Mouse (Mus musculus): Measurements from ENCODE around the gene Il23r. TPM values are rescaled to one million over a fixed set of nuclear protein-coding genes. Genes with fewer than 3 reads are reported as not detected.

Gene Il23r
- polyA plus RNA-seq, 1 experiment from 2014 or later: not detected

- Histone ChIP-seq H3K9ac (replicated peaks) (no peak overlapping the region), H3K9me3 (ENCODE audit: low read length) (no peaks in the 10 kb centered on the region), H3K4me1 (ENCODE audit: insufficient read depth) (no peaks in the 10 kb centered on the region), H3K4me3 (ENCODE audit: low read depth, low read length) (no peak overlapping the region), H3K27me3 (ENCODE audit: insufficient read depth, low read length) (no peaks in the 10 kb centered on the region), H3K4me2 (ENCODE audit: low read depth, low read length) (no peak overlapping the region), H3K27ac (ENCODE audit: low read depth) (no peak overlapping the region), H3K36me3 (replicated peaks; ENCODE audit: insufficient read depth, low read length) (no peaks in the 10 kb centered on the region)
- no peak for ATAC-seq
- DNase-seq: no peak
- TF ChIP-seq CTCF (IDR thresholded peaks at IDR 0.05; ENCODE audit: low read depth): no peak
- no peak for TF ChIP-seq EP300 (IDR thresholded peaks at IDR 0.05; ENCODE audit: low read depth)
- 51% methylated on average over 5 of the region's 5 CpGs for WGBS (ENCODE audit: insufficient replicate concordance)
Measured at GRCm38 (mm10) chr6:67415276-67415675, 76.4 kb downstream of the Il23r start.

GRCm38 (mm10) chr6:67413378-67413777 lies 78.3 kb downstream of the Il23r start:
- Histone ChIP-seq H3K27ac (ENCODE audit: low read depth) (no peak overlapping the region), H3K4me2 (ENCODE audit: low read depth, low read length) (no peak overlapping the region), H3K4me1 (ENCODE audit: insufficient read depth) (no peaks in the 10 kb centered on the region), H3K9ac (replicated peaks) (no peak overlapping the region), H3K9me3 (ENCODE audit: low read length) (no peaks in the 10 kb centered on the region), H3K36me3 (replicated peaks; ENCODE audit: insufficient read depth, low read length) (no peaks in the 10 kb centered on the region), H3K27me3 (ENCODE audit: insufficient read depth, low read length) (no peaks in the 10 kb centered on the region), H3K4me3 (ENCODE audit: low read depth, low read length) (no peak overlapping the region)
- TF ChIP-seq CTCF (IDR thresholded peaks at IDR 0.05; ENCODE audit: low read depth): no peak
- no peak for TF ChIP-seq EP300 (IDR thresholded peaks at IDR 0.05; ENCODE audit: low read depth)
- ATAC-seq (no peak), DNase-seq (no peak)
- 78% methylated on average over 2 of the region's 2 CpGs for WGBS (ENCODE audit: insufficient replicate concordance)

- DNase-seq (no peak), ATAC-seq (no peak)
- H3K4me1 ChIP-seq (ENCODE audit: insufficient read depth): no peaks in the 10 kb centered on the region
- no peaks in the 10 kb centered on the region for H3K36me3 ChIP-seq (replicated peaks; ENCODE audit: insufficient read depth, low read length)
- H3K9me3 ChIP-seq (ENCODE audit: low read length): no peaks in the 10 kb centered on the region
- 75% methylated on average over 3 of the region's 3 CpGs for WGBS (ENCODE audit: insufficient replicate concordance)
- TF ChIP-seq CTCF (IDR thresholded peaks at IDR 0.05; ENCODE audit: low read depth) (no peak), EP300 (IDR thresholded peaks at IDR 0.05; ENCODE audit: low read depth) (no peak)
- no peaks in the 10 kb centered on the region for H3K27me3 ChIP-seq (ENCODE audit: insufficient read depth, low read length)
- H3K9ac ChIP-seq (replicated peaks): no peak overlapping the region
- H3K27ac ChIP-seq (ENCODE audit: low read depth): no peak overlapping the region
- H3K4me3 ChIP-seq (ENCODE audit: low read depth, low read length): no peak overlapping the region
- no peak overlapping the region for H3K4me2 ChIP-seq (ENCODE audit: low read depth, low read length)
Measured at GRCm38 (mm10) chr6:67405281-67405682, 86.4 kb downstream of the Il23r start.

GRCm38 (mm10) chr6:67399551-67399950 lies 92.1 kb downstream of the Il23r start:
- Histone ChIP-seq H3K27ac (ENCODE audit: low read depth) (no peak overlapping the region), H3K9ac (replicated peaks) (no peak overlapping the region), H3K9me3 (ENCODE audit: low read length) (no peaks in the 10 kb centered on the region), H3K4me3 (ENCODE audit: low read depth, low read length) (no peak overlapping the region), H3K27me3 (ENCODE audit: insufficient read depth, low read length) (no peaks in the 10 kb centered on the region), H3K4me1 (ENCODE audit: insufficient read depth) (no peaks in the 10 kb centered on the region), H3K36me3 (replicated peaks; ENCODE audit: insufficient read depth, low read length) (no peaks in the 10 kb centered on the region), H3K4me2 (ENCODE audit: low read depth, low read length) (no peak overlapping the region)
- TF ChIP-seq EP300 (IDR thresholded peaks at IDR 0.05; ENCODE audit: low read depth) (no peak), CTCF (IDR thresholded peaks at IDR 0.05; ENCODE audit: low read depth) (no peak)
- 76% methylated on average over 5 of the region's 5 CpGs for WGBS (ENCODE audit: insufficient replicate concordance)
- DNase-seq (no peak), ATAC-seq (no peak)

GRCm38 (mm10) chr6:67375982-67376391 lies 115.7 kb downstream of the Il23r start, which contains the start of gene Il12rb2:
Gene Il12rb2, minus strand, starts transcription at chr6:67376188.
- peak; percentile 56 for ATAC-seq
- Histone ChIP-seq H3K4me2 (ENCODE audit: low read depth, low read length) (peak within 1 kb of the TSS; percentile 65), H3K4me3 (ENCODE audit: low read depth, low read length) (peak within 1 kb of the TSS; percentile 38), H3K4me1 (ENCODE audit: insufficient read depth) (peaks cover 5% of the 10 kb centered on the region; the same call in 1 of the 2 replicates), H3K27ac (ENCODE audit: low read depth) (no peak within 1 kb of the TSS), H3K9ac (replicated peaks) (no peak within 1 kb of the TSS), H3K36me3 (replicated peaks; ENCODE audit: insufficient read depth, low read length) (no peaks in the 10 kb centered on the region), H3K9me3 (ENCODE audit: low read length) (no peaks in the 10 kb centered on the region), H3K27me3 (ENCODE audit: insufficient read depth, low read length) (no peaks in the 10 kb centered on the region)
- WGBS (ENCODE audit: insufficient replicate concordance): 2% methylated on average over 26 of the region's 26 CpGs
- peak; percentile 32 for DNase-seq
- TF ChIP-seq CTCF (IDR thresholded peaks at IDR 0.05; ENCODE audit: low read depth) (no peak), EP300 (IDR thresholded peaks at IDR 0.05; ENCODE audit: low read depth) (no peak)

Other genes with a start within 250 kb of the Il23r start
- 0.05 and 0.06 TPM in 2 replicates for gene Il12rb2, start 115.7 kb downstream of the Il23r start, polyA plus RNA-seq (2015; fragmentation: Nextera tagmentation; extraction: Ambion mirVana)
- gene Tacstd2, start 43.9 kb upstream of the Il23r start, polyA plus RNA-seq (2015; fragmentation: Nextera tagmentation; extraction: Ambion mirVana): 0.47 and 0.67 TPM in 2 replicates